Mouse (Mus musculus) bone marrow, adult 2 months (tissue): Measurements from ENCODE around the gene Cfdp1. TPM values are rescaled to one million over a fixed set of nuclear protein-coding genes. Genes with fewer than 3 reads are reported as not detected.

Experiments used
- H3K27ac ChIP-seq: fragments of 200-500 bp; 2 replicates; pipeline ENCODE4 v1.5.1; 2012; ENCODE audit warnings: low read depth, mild to moderate bottlenecking, control low read depth, inconsistent platforms, low read length; ENCODE audit not compliant: control insufficient read depth, poor library complexity, insufficient read depth
- H3K4me1 ChIP-seq: fragments of 200-500 bp; 2 replicates; pipeline ENCODE4 v1.6.1; 2011; ENCODE audit warnings: low read length; ENCODE audit not compliant: control insufficient read depth, insufficient read depth
- H3K4me3 ChIP-seq: fragments of 200-500 bp; replicated peaks from 2 replicates; pipeline ENCODE3; 2011; ENCODE audit warnings: mild to moderate bottlenecking, low read depth, low read length, control low read depth; ENCODE audit not compliant: control insufficient read depth
- CTCF ChIP-seq: fragments of 200-500 bp; IDR thresholded peaks from 2 replicates; pipeline ENCODE4 v1.5.1; 2011; ENCODE audit warnings: low read length, control low read depth; ENCODE audit not compliant: control insufficient read depth, insufficient read depth
- POLR2A ChIP-seq: fragments of 200-500 bp; IDR thresholded peaks from 2 replicates; pipeline ENCODE4 v1.6.1; 2011; ENCODE audit warnings: low read depth, mild to moderate bottlenecking, control low read depth, low read length, borderline replicate concordance; ENCODE audit not compliant: control insufficient read depth
- WGBS: fragments of 180-500 bp; shearing (Covaris S2); methylation state at CpG from one replicate; pipeline ENCODE4 v1.1.7; 2018; 5-methylcytosine and 5-hydroxymethylcytosine counted together
- polyA plus RNA-seq: library from polyadenylated mRNA; stranded (reverse); fragments of >200 nt; gene quantifications from 2 replicates; pipeline ENCODE4 v1.2.4, GENCODE M21; 2011; ENCODE audit warnings: low replicate concordance; ENCODE audit not compliant: missing spikeins, insufficient read depth, insufficient read length

Gene Cfdp1
- polyA plus RNA-seq, 1 experiment = 116 TPM

GRCm38 (mm10) chr8:111725341-111725740 lies 128.8 kb downstream of the Cfdp1 start:
- no peaks in the 10 kb centered on the region for H3K4me1 ChIP-seq
- WGBS = 71% methylated on average over 6 of the region's 6 CpGs
- TF ChIP-seq CTCF (no peak), POLR2A (no peak)
- no peak overlapping the region for H3K27ac ChIP-seq
- H3K4me3 ChIP-seq = no peak overlapping the region

DNA sequence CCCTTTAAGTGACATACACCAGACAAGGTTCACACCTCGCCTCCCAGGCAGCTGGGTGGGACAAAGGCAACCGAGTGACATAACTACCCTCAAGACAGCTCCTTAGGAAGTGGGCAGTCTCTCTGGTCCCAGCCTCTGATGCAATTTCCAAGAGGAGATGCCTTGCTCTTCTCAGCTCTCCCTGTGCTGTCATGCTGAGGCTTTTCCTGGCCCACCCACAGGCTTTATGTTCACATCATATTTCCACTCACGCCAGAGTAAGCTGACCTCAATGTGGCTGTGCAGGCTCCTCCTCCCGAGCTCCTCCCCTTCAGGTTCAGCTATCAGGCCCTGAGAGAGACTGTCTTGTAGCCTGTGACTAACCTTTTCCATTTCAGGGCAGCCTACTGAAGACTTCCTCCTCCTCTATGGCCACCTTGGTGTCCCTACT lies 134.0 kb downstream of the Cfdp1 start:
- Histone ChIP-seq H3K4me3 (no peak overlapping the region), H3K4me1 (no peaks in the 10 kb centered on the region), H3K27ac (no peak overlapping the region)
- 41% methylated on average over 4 of the region's 4 CpGs for WGBS
- TF ChIP-seq CTCF = no peak
- no peak for TF ChIP-seq POLR2A

- no peak for TF ChIP-seq POLR2A
- no peak for TF ChIP-seq CTCF
- WGBS = 25% methylated on average over 5 of the region's 5 CpGs
- H3K27ac ChIP-seq = no peak overlapping the region
- H3K4me1 ChIP-seq = no peaks in the 10 kb centered on the region
- no peak overlapping the region for H3K4me3 ChIP-seq
Observed at GRCm38 (mm10) chr8:111718937-111719336, 135.2 kb downstream of the Cfdp1 start.

Other genes starting within 250 kb of the Cfdp1 start
- 0.38 and 1.5 TPM in 2 replicates for gene Ldhd, start 223.9 kb downstream of the Cfdp1 start, polyA plus RNA-seq
- gene Zfp1, start 210.9 kb downstream of the Cfdp1 start, polyA plus RNA-seq = 6.0 and 9.7 TPM in 2 replicates
- gene Ctrb1, start 163.3 kb downstream of the Cfdp1 start, polyA plus RNA-seq = not detected in 2 replicates
- gene Bcar1, start 110.5 kb downstream of the Cfdp1 start, polyA plus RNA-seq = 2.7 and 4.1 TPM in 2 replicates
- 2.1 and 5.0 TPM in 2 replicates for gene Tmem170, start 22.5 kb upstream of the Cfdp1 start, polyA plus RNA-seq
- gene Chst5, start 56.2 kb upstream of the Cfdp1 start, polyA plus RNA-seq = 0.70 TPM in 1 of 2 replicates, not detected in the other
- gene Tmem231, start 79.6 kb upstream of the Cfdp1 start, polyA plus RNA-seq = 2.4 TPM in 1 of 2 replicates, not detected in the other
- 84.5 and 93.5 TPM in 2 replicates for gene Gabarapl2, start 86.4 kb upstream of the Cfdp1 start, polyA plus RNA-seq
- gene Adat1, start 138.0 kb upstream of the Cfdp1 start, polyA plus RNA-seq = 2.5 and 3.3 TPM in 2 replicates
- gene Kars, start 157.0 kb upstream of the Cfdp1 start, polyA plus RNA-seq = 33.7 and 50.7 TPM in 2 replicates
- gene Terf2ip, start 157.1 kb upstream of the Cfdp1 start, polyA plus RNA-seq = 5.6 and 5.9 TPM in 2 replicates
- not detected in 2 replicates for gene Gm6793, start 160.7 kb upstream of the Cfdp1 start, polyA plus RNA-seq